Mouse (Mus musculus) ES-Bruce4 (cell line): ENCODE measurements around the gene Slc2a3.

Experiments used
- CTCF ChIP-seq: IDR thresholded peaks from one replicate; pipeline ENCODE4 v1.8.1; 2011; ENCODE audit warnings: low read depth, low read length
- EP300 ChIP-seq: IDR thresholded peaks from 2 replicates; pipeline ENCODE4 v1.6.1; 2011; ENCODE audit warnings: low read depth, low read length; ENCODE audit not compliant: insufficient read depth
- POLR2A ChIP-seq: IDR thresholded peaks from one replicate; pipeline ENCODE4 v1.8.1; 2011; ENCODE audit warnings: low read length; ENCODE audit not compliant: insufficient read depth

GRCm38 (mm10) chr6:122695398-122695797 lies 106.0 kb downstream of the Slc2a3 start:
- TF ChIP-seq CTCF (no peak), POLR2A (no peak), EP300 (no peak)
